Mouse (Mus musculus): ENCODE measurements around the gene Tuba8. TPM values are rescaled to one million over a fixed set of nuclear protein-coding genes. Genes with fewer than 3 reads are reported as not detected.

The Tuba8 gene
- polyA plus RNA-seq, 1 experiment from 2014 or later = 0.53 TPM

GRCm38 (mm10) chr6:121185232-121185631 lies 25.3 kb upstream of the Tuba8 start:
- no peak overlapping the region for H3K4me3 ChIP-seq (ENCODE audit: low read depth, low read length)
- no peaks in the 10 kb centered on the region for H3K9me3 ChIP-seq (replicated peaks; ENCODE audit: control insufficient read depth, low read length)
- DNase-seq (ENCODE audit: low spot score) = no peak
- 89% methylated on average over 8 of the region's 8 CpGs for WGBS
- no peak overlapping the region; the same call in 1 of the 2 replicates for H3K9ac ChIP-seq (replicated peaks; ENCODE audit: low read length)
- no peak for ATAC-seq (replicated peaks; ENCODE audit: insufficient number of reproducible peaks, low FRiP score, low TSS enrichment, low read depth)
- H3K27ac ChIP-seq (replicated peaks; ENCODE audit: low read depth, low read length) = no peak overlapping the region
- H3K4me2 ChIP-seq (ENCODE audit: low read depth, low read length) = no peak overlapping the region
- no peaks in the 10 kb centered on the region for H3K27me3 ChIP-seq (ENCODE audit: control insufficient read depth, insufficient read depth, low read length)
- H3K36me3 ChIP-seq (replicated peaks; ENCODE audit: control insufficient read depth, insufficient read depth, low read depth, low read length) = no peaks in the 10 kb centered on the region
- H3K4me1 ChIP-seq (ENCODE audit: control insufficient read depth, insufficient read depth, low read length) = no peaks in the 10 kb centered on the region

DNA sequence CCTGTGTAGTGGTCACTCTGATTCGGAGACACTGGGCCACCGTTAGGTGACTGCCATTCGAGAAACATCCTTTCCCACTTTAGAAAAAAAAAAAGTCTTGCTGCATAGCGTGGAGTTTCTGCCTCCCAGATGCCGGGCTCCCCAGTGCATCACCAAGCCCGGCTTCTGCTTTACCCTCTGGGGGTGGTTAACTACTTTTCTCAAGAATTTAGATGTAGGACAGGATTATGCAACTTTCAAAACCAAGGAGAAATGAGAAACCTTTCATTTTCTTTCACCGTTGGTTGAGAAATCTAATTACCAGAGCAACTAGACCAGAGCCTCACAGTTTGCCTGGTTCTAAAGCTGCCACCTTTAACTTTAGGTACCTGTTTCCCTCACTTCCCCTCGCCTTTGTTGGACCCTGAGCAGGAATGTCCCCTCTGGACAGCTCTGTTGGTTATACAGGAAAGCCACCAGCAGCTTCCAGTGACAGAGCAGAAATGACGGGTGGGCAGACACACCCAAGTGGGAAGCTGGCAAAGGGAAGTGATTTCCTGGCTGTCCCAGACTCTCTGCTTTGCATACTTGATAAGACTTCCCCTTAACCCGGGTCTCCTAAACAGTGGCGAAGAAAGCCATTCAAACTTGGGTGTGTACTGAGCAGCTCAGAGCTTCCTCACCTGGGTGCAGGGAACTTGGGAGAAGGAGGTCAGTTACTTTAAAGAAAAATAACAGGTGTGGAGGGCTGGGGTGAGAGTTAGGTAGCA lies 19.1 kb upstream of the Tuba8 start:
- H3K4me1 ChIP-seq (ENCODE audit: control insufficient read depth, insufficient read depth, low read length) = no peaks in the 10 kb centered on the region
- no peak overlapping the region for H3K27ac ChIP-seq (replicated peaks; ENCODE audit: low read depth, low read length)
- no peaks in the 10 kb centered on the region for H3K36me3 ChIP-seq (replicated peaks; ENCODE audit: control insufficient read depth, insufficient read depth, low read depth, low read length)
- 82% methylated on average over 11 of the region's 11 CpGs for WGBS
- H3K9me3 ChIP-seq (replicated peaks; ENCODE audit: control insufficient read depth, low read length) = no peaks in the 10 kb centered on the region
- DNase-seq (ENCODE audit: low spot score) = no peak
- no peaks in the 10 kb centered on the region for H3K27me3 ChIP-seq (ENCODE audit: control insufficient read depth, insufficient read depth, low read length)
- H3K9ac ChIP-seq (replicated peaks; ENCODE audit: low read length) = no peak overlapping the region
- H3K4me3 ChIP-seq (ENCODE audit: low read depth, low read length) = no peak overlapping the region
- ATAC-seq (replicated peaks; ENCODE audit: insufficient number of reproducible peaks, low FRiP score, low TSS enrichment, low read depth) = no peak
- H3K4me2 ChIP-seq (ENCODE audit: low read depth, low read length) = no peak overlapping the region

GRCm38 (mm10) chr6:121194061-121194955 lies 16.2 kb upstream of the Tuba8 start:
- H3K4me1 ChIP-seq (ENCODE audit: control insufficient read depth, insufficient read depth, low read length) = no peaks in the 10 kb centered on the region
- no peaks in the 10 kb centered on the region for H3K9me3 ChIP-seq (replicated peaks; ENCODE audit: control insufficient read depth, low read length)
- no peak overlapping the region for H3K27ac ChIP-seq (replicated peaks; ENCODE audit: low read depth, low read length)
- 36% methylated on average over 13 of the region's 13 CpGs for WGBS
- H3K4me2 ChIP-seq (ENCODE audit: low read depth, low read length) = no peak overlapping the region
- H3K9ac ChIP-seq (replicated peaks; ENCODE audit: low read length) = no peak overlapping the region
- DNase-seq (ENCODE audit: low spot score) (no peak), ATAC-seq (replicated peaks; ENCODE audit: insufficient number of reproducible peaks, low FRiP score, low TSS enrichment, low read depth) (peak; percentile 24; the same call in 1 of the 2 replicates)
- H3K36me3 ChIP-seq (replicated peaks; ENCODE audit: control insufficient read depth, insufficient read depth, low read depth, low read length) = no peaks in the 10 kb centered on the region
- no peak overlapping the region for H3K4me3 ChIP-seq (ENCODE audit: low read depth, low read length)
- no peaks in the 10 kb centered on the region for H3K27me3 ChIP-seq (ENCODE audit: control insufficient read depth, insufficient read depth, low read length)

- Histone ChIP-seq H3K9ac (replicated peaks; ENCODE audit: low read length) (no peak overlapping the region), H3K4me2 (ENCODE audit: low read depth, low read length) (no peak overlapping the region), H3K9me3 (replicated peaks; ENCODE audit: control insufficient read depth, low read length) (no peaks in the 10 kb centered on the region), H3K4me3 (ENCODE audit: low read depth, low read length) (no peak overlapping the region), H3K36me3 (replicated peaks; ENCODE audit: control insufficient read depth, insufficient read depth, low read depth, low read length) (no peaks in the 10 kb centered on the region), H3K27me3 (ENCODE audit: control insufficient read depth, insufficient read depth, low read length) (no peaks in the 10 kb centered on the region), H3K4me1 (ENCODE audit: control insufficient read depth, insufficient read depth, low read length) (no peaks in the 10 kb centered on the region), H3K27ac (replicated peaks; ENCODE audit: low read depth, low read length) (no peak overlapping the region)
- DNase-seq (ENCODE audit: low spot score) (no peak), ATAC-seq (replicated peaks; ENCODE audit: insufficient number of reproducible peaks, low FRiP score, low TSS enrichment, low read depth) (no peak)
- 82% methylated on average over 14 of the region's 14 CpGs for WGBS
Observed at GRCm38 (mm10) chr6:121194956-121195731, 15.4 kb upstream of the Tuba8 start.

- Histone ChIP-seq H3K36me3 (replicated peaks; ENCODE audit: control insufficient read depth, insufficient read depth, low read depth, low read length) (no peaks in the 10 kb centered on the region), H3K27me3 (ENCODE audit: control insufficient read depth, insufficient read depth, low read length) (no peaks in the 10 kb centered on the region), H3K4me1 (ENCODE audit: control insufficient read depth, insufficient read depth, low read length) (no peaks in the 10 kb centered on the region), H3K4me3 (ENCODE audit: low read depth, low read length) (no peak overlapping the region), H3K4me2 (ENCODE audit: low read depth, low read length) (no peak overlapping the region), H3K9me3 (replicated peaks; ENCODE audit: control insufficient read depth, low read length) (no peaks in the 10 kb centered on the region), H3K27ac (replicated peaks; ENCODE audit: low read depth, low read length) (no peak overlapping the region), H3K9ac (replicated peaks; ENCODE audit: low read length) (no peak overlapping the region)
- 24% methylated on average over 9 of the region's 9 CpGs for WGBS
- DNase-seq (ENCODE audit: low spot score) (peak; percentile 70), ATAC-seq (replicated peaks; ENCODE audit: insufficient number of reproducible peaks, low FRiP score, low TSS enrichment, low read depth) (no peak)
Observed at GRCm38 (mm10) chr6:121197807-121198365, 12.6 kb upstream of the Tuba8 start.

DNA sequence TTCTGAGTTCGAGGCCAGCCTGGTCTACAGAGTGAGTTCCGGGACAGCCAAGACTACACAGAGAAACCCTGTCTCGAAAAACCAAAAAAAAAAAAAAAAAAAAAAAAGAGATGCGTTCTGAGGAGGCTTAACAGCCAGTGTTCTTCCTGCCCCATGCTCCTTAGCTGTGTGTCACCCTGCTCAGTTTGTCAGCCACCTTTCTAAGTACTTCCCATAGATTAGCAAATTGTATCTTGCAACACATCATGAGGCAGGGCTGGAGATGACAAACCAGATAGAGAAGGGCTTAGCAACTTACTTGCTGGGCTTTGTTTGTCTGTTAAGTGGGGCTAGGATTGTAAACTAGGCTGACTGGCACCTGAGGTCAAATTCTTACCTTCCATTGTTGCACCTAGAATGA lies 10.0 kb upstream of the Tuba8 start:
- Histone ChIP-seq H3K36me3 (replicated peaks; ENCODE audit: control insufficient read depth, insufficient read depth, low read depth, low read length) (no peaks in the 10 kb centered on the region), H3K27me3 (ENCODE audit: control insufficient read depth, insufficient read depth, low read length) (no peaks in the 10 kb centered on the region), H3K9me3 (replicated peaks; ENCODE audit: control insufficient read depth, low read length) (no peaks in the 10 kb centered on the region), H3K27ac (replicated peaks; ENCODE audit: low read depth, low read length) (no peak overlapping the region), H3K9ac (replicated peaks; ENCODE audit: low read length) (no peak overlapping the region), H3K4me2 (ENCODE audit: low read depth, low read length) (no peak overlapping the region), H3K4me1 (ENCODE audit: control insufficient read depth, insufficient read depth, low read length) (no peaks in the 10 kb centered on the region), H3K4me3 (ENCODE audit: low read depth, low read length) (no peak overlapping the region)
- DNase-seq (ENCODE audit: low spot score) (no peak), ATAC-seq (replicated peaks; ENCODE audit: insufficient number of reproducible peaks, low FRiP score, low TSS enrichment, low read depth) (no peak)
- 81% methylated on average over 2 of the region's 4 CpGs for WGBS

DNA sequence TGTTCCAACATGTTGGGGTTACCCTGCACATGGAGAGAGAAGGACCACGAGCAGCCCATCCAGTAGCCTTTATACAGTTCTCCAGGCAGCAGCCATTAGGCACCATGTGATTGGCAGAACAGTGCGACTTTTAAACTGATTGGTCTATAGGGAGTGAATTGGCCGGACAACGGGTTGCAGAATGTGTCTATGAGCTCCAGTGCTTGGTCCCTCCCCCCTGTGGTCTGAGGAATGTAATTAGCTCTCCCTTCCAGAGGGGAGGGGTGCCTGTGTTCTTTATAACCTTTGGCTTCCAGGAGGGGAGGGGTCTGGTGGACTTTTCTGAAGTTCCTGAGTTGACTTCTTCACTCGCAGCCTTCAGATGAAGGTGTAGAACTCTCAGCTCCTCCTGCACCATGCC lies 8.5 kb upstream of the Tuba8 start:
- no peaks in the 10 kb centered on the region for H3K9me3 ChIP-seq (replicated peaks; ENCODE audit: control insufficient read depth, low read length)
- 67% methylated on average over 5 of the region's 5 CpGs for WGBS
- H3K4me1 ChIP-seq (ENCODE audit: control insufficient read depth, insufficient read depth, low read length) = no peaks in the 10 kb centered on the region
- no peaks in the 10 kb centered on the region for H3K27me3 ChIP-seq (ENCODE audit: control insufficient read depth, insufficient read depth, low read length)
- H3K27ac ChIP-seq (replicated peaks; ENCODE audit: low read depth, low read length) = no peak overlapping the region
- no peak for ATAC-seq (replicated peaks; ENCODE audit: insufficient number of reproducible peaks, low FRiP score, low TSS enrichment, low read depth)
- H3K36me3 ChIP-seq (replicated peaks; ENCODE audit: control insufficient read depth, insufficient read depth, low read depth, low read length) = no peaks in the 10 kb centered on the region
- H3K9ac ChIP-seq (replicated peaks; ENCODE audit: low read length) = no peak overlapping the region
- no peak overlapping the region for H3K4me3 ChIP-seq (ENCODE audit: low read depth, low read length)
- no peak overlapping the region for H3K4me2 ChIP-seq (ENCODE audit: low read depth, low read length)
- DNase-seq (ENCODE audit: low spot score) = no peak
